Mouse (Mus musculus) spleen, adult 2 months (tissue): ENCODE data around the gene Brd1.

Experiments used
- CTCF ChIP-seq: fragments of 200-500 bp; IDR thresholded peaks from 2 replicates; pipeline ENCODE4 v1.5.1; 2011; ENCODE audit warnings: mild to moderate bottlenecking, inconsistent platforms; ENCODE audit not compliant: insufficient read depth, insufficient read length, insufficient replicate concordance; ENCODE audit errors: extremely low read depth
- POLR2A ChIP-seq: fragments of 200-500 bp; IDR thresholded peaks from 2 replicates; pipeline ENCODE4 v1.6.1; 2011; ENCODE audit warnings: low read depth, low read length, inconsistent platforms

DNA sequence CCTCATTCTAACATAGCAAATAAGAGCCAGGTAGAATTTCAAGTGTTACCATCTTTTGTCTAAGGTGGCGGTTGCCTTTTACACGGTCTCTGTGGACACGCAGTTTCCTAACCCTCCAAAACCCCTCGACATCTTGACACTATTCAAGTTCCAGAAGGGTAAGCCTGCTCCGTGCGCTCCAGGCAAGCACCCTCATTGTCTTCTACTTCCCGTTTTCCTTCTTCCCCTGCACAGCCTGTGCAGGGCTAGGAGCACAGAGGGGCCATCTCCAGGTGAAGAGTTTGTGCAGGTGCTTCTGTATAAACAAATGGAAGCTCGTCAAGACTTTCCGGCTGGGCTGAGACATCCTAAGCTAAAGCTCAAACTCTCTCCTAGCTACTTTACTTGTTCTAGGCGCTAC is 16.0 kb upstream of the Brd1 start:
- TF ChIP-seq POLR2A (no peak), CTCF (no peak)
